Mouse (Mus musculus): ENCODE measurements around the gene Alox8.

- TF ChIP-seq CTCF (IDR thresholded peaks at IDR 0.05; ENCODE audit: control insufficient read depth, insufficient read depth, insufficient replicate concordance, low read depth, low read length) (no peak), POLR2A (IDR thresholded peaks at IDR 0.05; ENCODE audit: control insufficient read depth, low read depth, low read length) (no peak)
Measured at GRCm38 (mm10) chr11:69202469-69203230, 5.0 kb upstream of the Alox8 start.
